Comparison of ENCODE assay signal across 10 mouse cellular contexts in genomic region chr10:8752436-8752835, GRCm38 (mm10).
DNase-seq lines count a peak whose midpoint lies in the region; ATAC-seq and TF ChIP-seq lines count a peak whose summit lies in the region.
"Had no signal": no experiment of that assay in that cellular context is flagged by ENCODE, and none has a peak within 500 bp of the region (broad histone marks: within the 10 kb centered on the region; RNA-seq: fewer than 3 reads in every experiment).

No protein-coding gene starts in this region.

- H3K4me3 ChIP-seq in heart, embryonic 11.5 days (ENCODE audit: low read depth, low read length), result no peak overlapping the region
- H3K4me3 ChIP-seq in stomach, embryonic 16.5 days (replicated peaks; ENCODE audit: low read length), result no peak overlapping the region
- H3K4me3 ChIP-seq in stomach, postnatal 0 days (ENCODE audit: low read depth, low read length), result no peak overlapping the region
- no peak overlapping the region for H3K4me3 ChIP-seq in liver, embryonic 12.5 days

- no peak overlapping the region for H3K4me2 ChIP-seq in heart, embryonic 11.5 days
- no peak overlapping the region for H3K4me2 ChIP-seq in stomach, embryonic 16.5 days (ENCODE audit: low read depth, low read length)
- H3K4me2 ChIP-seq in stomach, postnatal 0 days (replicated peaks; ENCODE audit: low read depth), result no peak overlapping the region
- H3K4me2 ChIP-seq in liver, embryonic 12.5 days, result no peak overlapping the region

- no peak overlapping the region for H3K27ac ChIP-seq in heart, embryonic 11.5 days (ENCODE audit: low read depth, low read length)
- no peak overlapping the region for H3K27ac ChIP-seq in stomach, embryonic 16.5 days (ENCODE audit: low read length)
- no peak overlapping the region for H3K27ac ChIP-seq in stomach, postnatal 0 days (replicated peaks)
- H3K27ac ChIP-seq in liver, embryonic 12.5 days, result no peak overlapping the region
- H3K27ac ChIP-seq: macrophage had no signal

- 86% methylated on average over 7 of the region's 7 CpGs for WGBS in heart, embryonic 11.5 days (ENCODE audit: insufficient replicate concordance)
- 77% methylated on average over 7 of the region's 7 CpGs for WGBS in stomach, embryonic 16.5 days
- WGBS in stomach, postnatal 0 days, result 64% methylated on average over 7 of the region's 7 CpGs
- WGBS in liver, embryonic 12.5 days (ENCODE audit: insufficient replicate concordance), result 83% methylated on average over 7 of the region's 7 CpGs

- no peak for ATAC-seq in heart, embryonic 11.5 days (replicated peaks; ENCODE audit: insufficient number of reproducible peaks, low FRiP score, low TSS enrichment)
- peak; percentile 23; the same call in 1 of the 2 replicates for ATAC-seq in stomach, embryonic 16.5 days (ENCODE audit: insufficient read depth, low FRiP score)
- ATAC-seq in stomach, postnatal 0 days (ENCODE audit: low FRiP score, low TSS enrichment), result no peak
- ATAC-seq in liver, embryonic 12.5 days, result no peak

- intact Hi-C loops in heart, postnatal 10 days (cut with DNase I), result no loop called here

- no peaks in the 10 kb centered on the region for H3K27me3 ChIP-seq in heart, embryonic 11.5 days (ENCODE audit: control insufficient read depth, insufficient read depth, low read length)
- H3K27me3 ChIP-seq in stomach, embryonic 16.5 days (ENCODE audit: control insufficient read depth, insufficient read depth, low read length), result no peaks in the 10 kb centered on the region
- no peaks in the 10 kb centered on the region for H3K27me3 ChIP-seq in stomach, postnatal 0 days (ENCODE audit: control insufficient read depth, insufficient read depth, low read length)
- H3K27me3 ChIP-seq in liver, embryonic 12.5 days (replicated peaks), result no peaks in the 10 kb centered on the region

- 0 out of 2 replicates have a peak, but pooled peaks cover under 1% of the 10 kb centered on the region for H3K4me1 ChIP-seq in heart, embryonic 11.5 days (ENCODE audit: control insufficient read depth, insufficient read depth, low read length)
- H3K4me1 ChIP-seq in stomach, embryonic 16.5 days (ENCODE audit: control insufficient read depth, insufficient read depth, low read length), result peaks cover 10% of the 10 kb centered on the region
- no peaks in the 10 kb centered on the region; the same call in 1 of the 2 replicates for H3K4me1 ChIP-seq in stomach, postnatal 0 days (replicated peaks; ENCODE audit: control insufficient read depth, insufficient read depth)
- H3K4me1 ChIP-seq in liver, embryonic 12.5 days, result no peaks in the 10 kb centered on the region

- TF ChIP-seq EP300 in stomach, postnatal 0 days (optimal IDR thresholded peaks at IDR 0.05), result no peak

- TF ChIP-seq CTCF in stomach, postnatal 0 days (IDR thresholded peaks at IDR 0.05; ENCODE audit: low read depth), result no peak

- peaks cover 2% of the 10 kb centered on the region; the same call in 1 of the 2 replicates for H3K36me3 ChIP-seq in heart, embryonic 11.5 days (ENCODE audit: control insufficient read depth, insufficient read depth, low read length)
- H3K36me3 ChIP-seq in stomach, embryonic 16.5 days (ENCODE audit: control insufficient read depth, insufficient read depth, low read length), result no peaks in the 10 kb centered on the region
- peaks cover 9% of the 10 kb centered on the region for H3K36me3 ChIP-seq in stomach, postnatal 0 days (ENCODE audit: control insufficient read depth, insufficient read depth, low read length)
- H3K36me3 ChIP-seq in liver, embryonic 12.5 days, result 0 out of 2 replicates have a peak, but pooled peaks cover 4% of the 10 kb centered on the region

- peak; percentile 74 to 91 for DNase-seq in heart, adult 18-20 months
- no peak for DNase-seq in stomach, postnatal 0 days (ENCODE audit: low spot score)
- DNase-seq in heart, postnatal 10 days, result peak; percentile 78 to 82
- DNase-seq in testis, postnatal 10 days (ENCODE audit: low spot score), result peak; percentile 60
- no peak for DNase-seq in natural killer cell, adult 2 months (ENCODE audit: low spot score in 2 of 2)
- DNase-seq: thymus, adult 18-20 months had no signal

- no peak overlapping the region for H3K9ac ChIP-seq in heart, embryonic 11.5 days (ENCODE audit: low read depth, low read length)
- no peak overlapping the region for H3K9ac ChIP-seq in stomach, embryonic 16.5 days (ENCODE audit: low read length)
- no peak overlapping the region for H3K9ac ChIP-seq in stomach, postnatal 0 days (ENCODE audit: low read length)
- no peak overlapping the region for H3K9ac ChIP-seq in liver, embryonic 12.5 days

- H3K9me3 ChIP-seq in heart, embryonic 11.5 days (replicated peaks; ENCODE audit: control insufficient read depth, low read length), result no peaks in the 10 kb centered on the region
- no peaks in the 10 kb centered on the region for H3K9me3 ChIP-seq in stomach, embryonic 16.5 days (replicated peaks; ENCODE audit: control insufficient read depth, low read length)
- H3K9me3 ChIP-seq in stomach, postnatal 0 days (ENCODE audit: control insufficient read depth, low read length), result no peaks in the 10 kb centered on the region
- H3K9me3 ChIP-seq in liver, embryonic 12.5 days (replicated peaks), result no peaks in the 10 kb centered on the region

Comparison
In these comparisons a context has a peak if more than half of its experiments do, and no peak if none do; other contexts are left out.
1. DNase-seq: peak in heart, adult 18-20 months (2 of 2), heart, postnatal 10 days (2 of 2) and testis, postnatal 10 days (single experiment); none in stomach, postnatal 0 days (single experiment) and natural killer cell, adult 2 months (0 of 2).